Mouse (Mus musculus) retina, postnatal 1 day (tissue): ENCODE results near the gene Vax2.

Experiments used
- DNase-seq: peaks from one replicate; pipeline ENCODE4 v3.0.0-alpha.2; 2012

Gene Vax2

GRCm38 (mm10) chr6:83711067-83711675 is at the start of gene Vax2:
Vax2 (plus strand) TSS chr6:83711264.
- DNase-seq, result peak; percentile 98

- no peak for DNase-seq
Observed at GRCm38 (mm10) chr6:83665009-83665408, 46.1 kb upstream of the Vax2 start.

- DNase-seq, result peak; percentile 87
Observed at GRCm38 (mm10) chr6:83673395-83673794, 37.7 kb upstream of the Vax2 start.

GRCm38 (mm10) chr6:83677757-83678156 is 33.3 kb upstream of the Vax2 start, which contains the start of gene Cd207:
Cd207 (minus strand) TSS chr6:83677857.
- no peak for DNase-seq

- DNase-seq, result no peak
Observed at GRCm38 (mm10) chr6:83689374-83689773, 21.7 kb upstream of the Vax2 start.

GRCm38 (mm10) chr6:83690277-83690676 is 20.8 kb upstream of the Vax2 start:
- peak; percentile 85 for DNase-seq

GRCm38 (mm10) chr6:83690936-83691335 is 20.1 kb upstream of the Vax2 start:
- no peak for DNase-seq

GRCm38 (mm10) chr6:83692962-83693361 is 18.1 kb upstream of the Vax2 start:
- no peak for DNase-seq

- DNase-seq, result peak; percentile 89
Observed at GRCm38 (mm10) chr6:83693835-83694234, 17.2 kb upstream of the Vax2 start.

- DNase-seq, result peak; percentile 60
Observed at GRCm38 (mm10) chr6:83695731-83696130, 15.3 kb upstream of the Vax2 start.

- DNase-seq, result no peak
Observed at GRCm38 (mm10) chr6:83696684-83697083, 14.4 kb upstream of the Vax2 start.

- peak; percentile 50 for DNase-seq
Observed at GRCm38 (mm10) chr6:83697932-83698331, 13.1 kb upstream of the Vax2 start.

- no peak for DNase-seq
Observed at GRCm38 (mm10) chr6:83699971-83700370, 11.1 kb upstream of the Vax2 start.

GRCm38 (mm10) chr6:83701001-83701400 is 10.1 kb upstream of the Vax2 start:
- DNase-seq, result no peak

- DNase-seq, result peak; percentile 60
Observed at GRCm38 (mm10) chr6:83702146-83702999, 8.7 kb upstream of the Vax2 start.

- peak; percentile 61 for DNase-seq
Observed at GRCm38 (mm10) chr6:83703000-83703721, 7.9 kb upstream of the Vax2 start.

GRCm38 (mm10) chr6:83703722-83704078 is 7.4 kb upstream of the Vax2 start:
- DNase-seq, result no peak

- no peak for DNase-seq
Observed at GRCm38 (mm10) chr6:83704294-83704693, 6.8 kb upstream of the Vax2 start.

- no peak for DNase-seq
Observed at GRCm38 (mm10) chr6:83704701-83705100, 6.4 kb upstream of the Vax2 start.

- no peak for DNase-seq
Observed at GRCm38 (mm10) chr6:83707738-83708510, 3.1 kb upstream of the Vax2 start.

GRCm38 (mm10) chr6:83710361-83711066 is 550 bp upstream of the Vax2 start:
- DNase-seq, result no peak
